Comparison of ENCODE assay signal across 21 mouse cellular contexts in the genomic region with DNA sequence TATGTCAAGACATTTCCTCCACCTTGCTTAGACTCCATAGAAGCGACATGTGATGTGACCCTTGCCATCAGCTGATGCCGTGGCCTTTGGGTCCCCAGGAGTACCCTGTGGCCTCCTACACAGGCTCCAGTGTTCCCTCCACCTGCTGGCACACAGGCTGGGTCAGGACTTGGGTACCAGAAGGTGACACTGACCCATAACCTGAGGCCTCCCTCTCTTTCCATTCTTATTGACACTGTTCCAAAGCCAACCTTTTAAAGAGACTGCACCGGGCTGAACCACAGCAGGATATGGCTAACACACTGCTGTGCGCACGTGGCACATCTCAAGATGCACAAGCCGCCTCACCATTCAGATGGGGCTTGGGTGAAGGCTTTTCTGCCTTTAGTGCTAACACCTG.
"Had no signal": no experiment of that assay in that cellular context is flagged by ENCODE, and none has a peak within 500 bp of the region (broad histone marks: within the 10 kb centered on the region; RNA-seq: fewer than 3 reads in every experiment).

No protein-coding gene starts in this region.

- H3K36me3 ChIP-seq: limb, embryonic 10.5 days; limb, embryonic 13.5 days; liver, embryonic 13.5 days; lung, embryonic 15.5 days; midbrain, embryonic 10.5 days; midbrain, embryonic 13.5 days; neural tube, embryonic 13.5 days; stomach, embryonic 15.5 days had no signal

- H3K27me3 ChIP-seq: stomach, embryonic 15.5 days had no signal

- H3K4me3 ChIP-seq: layer of hippocampus, adult 2 months; limb, embryonic 10.5 days; limb, embryonic 13.5 days; liver, embryonic 13.5 days; lung, embryonic 15.5 days; megakaryocyte, embryonic 14.5 days; midbrain, embryonic 10.5 days; midbrain, embryonic 13.5 days; myocyte; neural tube, embryonic 13.5 days; stomach, embryonic 15.5 days had no signal

- H3K9me3 ChIP-seq: limb, embryonic 10.5 days; limb, embryonic 13.5 days; liver, embryonic 13.5 days; lung, embryonic 15.5 days; midbrain, embryonic 10.5 days; midbrain, embryonic 13.5 days; neural tube, embryonic 13.5 days; stomach, embryonic 15.5 days had no signal

- H3K27ac ChIP-seq: layer of hippocampus, adult 2 months; limb, embryonic 10.5 days; limb, embryonic 13.5 days; liver, embryonic 13.5 days; lung, embryonic 15.5 days; midbrain, embryonic 10.5 days; midbrain, embryonic 13.5 days; neural tube, embryonic 13.5 days; stomach, embryonic 15.5 days had no signal

- ATAC-seq: intestine, postnatal 0 days; midbrain, embryonic 13.5 days; midbrain, embryonic 16.5 days had no signal

- H3K4me2 ChIP-seq: limb, embryonic 13.5 days; liver, embryonic 13.5 days; lung, embryonic 15.5 days; midbrain, embryonic 13.5 days; neural tube, embryonic 13.5 days; stomach, embryonic 15.5 days had no signal

- H3K9ac ChIP-seq: limb, embryonic 13.5 days; liver, embryonic 13.5 days; lung, embryonic 15.5 days; midbrain, embryonic 13.5 days; neural tube, embryonic 13.5 days; stomach, embryonic 15.5 days had no signal

- DNase-seq: kidney, postnatal 10 days; layer of hippocampus, adult 9-11 months; liver, embryonic 13.5 days; lung, adult 18-20 months; lung, postnatal 10 days; lung, postnatal 36 days; retina, postnatal 1 day; right cerebral cortex, postnatal 25 days; spleen, adult 18-20 months had no signal

- H3K4me1 ChIP-seq: midbrain, embryonic 13.5 days had no signal
